Mouse (Mus musculus) induced T-regulatory cell, adult 2 months (primary cell): ENCODE measurements around the gene Kif3a.
A peak's percentile ranks its signal among the peaks of the same experiment; 100 is the strongest.

ENCODE experiments used
- DNase-seq: peaks from one replicate; pipeline ENCODE4 v3.0.0-alpha.2; 2012; ENCODE audit warnings: low read depth

Kif3a gene

DNA sequence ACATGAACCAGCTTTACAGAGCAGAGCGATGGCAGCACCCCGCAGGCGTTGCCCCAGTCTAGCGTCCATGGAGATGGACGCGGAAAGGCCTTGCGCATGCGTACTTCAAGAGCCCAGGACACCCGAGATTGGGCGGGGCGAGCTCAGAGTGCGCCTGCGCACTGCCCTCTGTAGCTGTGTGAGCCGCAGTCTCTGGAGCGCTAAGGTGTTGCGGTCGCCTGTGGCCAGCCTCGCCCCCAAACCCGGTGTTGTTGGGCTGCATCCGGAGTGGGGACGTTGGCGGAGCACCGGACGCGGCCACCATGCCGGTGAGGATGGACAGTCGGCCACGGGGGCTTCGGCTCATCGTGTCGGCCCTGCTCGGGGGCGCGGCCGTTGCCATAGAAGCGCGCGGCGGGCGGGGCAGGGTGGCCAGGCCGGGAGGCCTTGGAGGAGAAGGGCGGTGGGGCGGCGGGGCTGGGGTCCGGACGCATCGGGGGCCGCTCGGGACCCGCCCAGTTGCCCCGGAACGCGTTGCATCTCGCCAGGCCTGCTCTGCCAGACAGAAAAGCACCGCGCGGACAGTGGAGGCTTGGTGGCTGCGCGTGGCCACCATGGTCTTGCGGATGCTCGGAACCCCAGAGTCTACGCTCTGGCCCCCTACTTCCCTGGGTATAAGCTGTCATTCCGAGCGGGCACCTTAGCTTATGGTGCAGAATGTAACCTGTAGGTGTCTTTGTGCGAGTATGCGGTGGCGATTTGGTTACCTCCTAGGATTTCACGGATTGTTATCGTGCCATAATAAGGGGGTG is at the start of gene Kif3a:
Kif3a (plus strand) TSS at position 156 of the 791 bp plus-strand sequence.
- DNase-seq, result peak; percentile 96

DNA sequence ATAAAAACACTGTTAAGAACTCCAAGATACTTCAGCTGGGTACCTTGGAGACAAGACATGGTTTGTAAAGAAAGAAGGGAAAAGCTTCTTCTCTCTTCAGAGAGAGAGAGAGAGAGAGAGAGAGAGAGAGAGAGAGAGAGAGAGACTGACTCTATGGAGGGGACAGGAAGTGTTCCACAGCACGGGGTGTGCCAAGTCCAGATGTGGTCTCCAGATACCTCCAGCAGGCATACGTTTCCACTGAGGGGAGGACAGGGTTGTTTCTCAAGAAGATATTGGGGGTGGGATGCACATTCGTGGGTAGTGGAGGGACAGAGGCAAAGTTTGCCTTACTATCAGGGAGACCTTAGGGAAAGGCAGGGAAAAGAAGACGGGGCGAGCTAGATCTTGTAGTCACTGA is 48.4 kb upstream of the Kif3a start:
- DNase-seq, result no peak

DNA sequence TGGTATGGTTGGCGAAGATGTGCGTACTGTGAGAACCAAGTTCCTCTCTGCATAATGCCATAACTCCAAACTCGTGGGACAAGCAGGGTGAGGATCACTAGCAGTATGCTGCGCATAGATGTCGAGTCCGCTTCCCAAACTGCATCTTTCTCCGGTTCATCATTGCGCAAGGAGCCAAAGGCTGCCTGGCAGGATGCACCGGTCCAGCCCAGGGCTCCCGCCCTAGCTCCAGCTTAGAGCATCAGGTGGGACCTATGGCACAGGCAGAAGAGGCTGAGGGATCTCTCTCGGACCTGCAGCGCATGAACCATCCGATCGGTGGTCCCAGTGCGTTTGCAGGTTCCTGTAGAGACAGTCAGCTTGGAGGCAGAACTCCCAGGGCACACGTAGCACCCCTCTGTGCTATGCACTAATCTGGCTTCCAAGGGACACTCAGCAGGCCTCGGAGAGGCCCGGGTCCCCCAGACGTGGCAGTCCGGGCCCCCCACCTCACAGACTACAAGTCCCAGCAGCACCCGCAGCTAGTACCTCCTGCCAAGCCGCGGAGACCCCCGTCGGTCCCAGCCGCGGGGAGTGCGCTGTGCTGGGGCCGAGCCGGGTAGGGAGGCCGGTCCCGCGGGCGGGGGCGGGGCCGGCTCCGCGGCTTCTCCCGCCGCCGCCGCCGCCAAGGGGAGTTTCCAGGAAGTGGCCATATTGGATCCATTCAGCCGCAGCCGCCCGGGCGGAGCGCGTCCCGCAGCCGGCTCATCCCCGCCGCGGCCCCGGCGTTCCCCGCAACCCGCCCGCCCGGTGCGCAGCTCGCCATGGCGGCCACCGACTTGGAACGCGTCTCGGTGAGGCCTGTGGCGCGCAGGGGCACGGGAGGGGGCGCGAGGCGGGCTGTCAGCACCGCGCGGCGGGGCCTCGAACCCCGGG is 47.7 kb upstream of the Kif3a start, which contains the start of gene Sept8:
Sept8 (plus strand) TSS at position 51 of the 915 bp plus-strand sequence.
- peak; percentile 71 for DNase-seq

DNA sequence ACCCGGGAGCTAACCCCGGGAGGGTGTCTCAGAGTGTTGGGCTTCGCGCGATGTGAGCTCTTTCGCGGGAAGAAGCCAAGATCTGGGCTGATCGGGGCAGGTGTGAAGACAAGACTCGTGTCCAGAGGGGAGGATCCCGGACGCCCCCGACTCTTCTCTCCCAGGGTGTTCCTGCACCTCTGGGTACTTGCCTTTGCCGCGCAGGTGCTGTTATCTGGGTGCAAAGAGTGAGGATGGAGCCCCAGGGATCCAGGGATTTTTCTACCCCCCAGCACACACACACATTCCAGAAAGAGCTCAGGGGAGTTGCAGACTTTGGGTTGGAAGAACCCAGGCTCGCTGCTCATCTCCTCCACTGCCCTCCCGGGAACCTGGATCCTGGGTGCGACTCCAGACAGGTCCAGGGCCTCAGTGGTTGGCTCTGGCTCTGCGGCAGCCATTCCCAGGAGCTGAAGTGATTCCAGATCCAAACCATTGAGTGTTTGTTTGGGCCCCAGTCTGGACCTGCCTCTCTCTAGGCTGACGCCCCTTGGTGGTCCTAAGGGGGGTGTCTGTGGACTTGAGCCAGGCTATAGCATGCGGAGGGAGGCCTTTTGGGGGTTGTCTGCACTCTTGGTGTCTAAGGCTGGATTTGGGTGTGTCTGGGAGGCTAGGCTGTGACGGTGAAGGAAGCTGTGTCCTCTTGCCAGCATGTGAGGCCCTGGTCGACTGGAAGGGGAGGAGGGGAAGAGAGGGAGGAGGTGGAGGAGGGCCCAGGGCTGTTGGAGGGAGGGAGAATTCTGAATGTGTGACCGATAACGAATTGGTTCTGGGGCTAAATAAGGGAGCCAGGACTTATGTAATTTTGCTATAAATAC is 46.8 kb upstream of the Kif3a start:
- no peak for DNase-seq

DNA sequence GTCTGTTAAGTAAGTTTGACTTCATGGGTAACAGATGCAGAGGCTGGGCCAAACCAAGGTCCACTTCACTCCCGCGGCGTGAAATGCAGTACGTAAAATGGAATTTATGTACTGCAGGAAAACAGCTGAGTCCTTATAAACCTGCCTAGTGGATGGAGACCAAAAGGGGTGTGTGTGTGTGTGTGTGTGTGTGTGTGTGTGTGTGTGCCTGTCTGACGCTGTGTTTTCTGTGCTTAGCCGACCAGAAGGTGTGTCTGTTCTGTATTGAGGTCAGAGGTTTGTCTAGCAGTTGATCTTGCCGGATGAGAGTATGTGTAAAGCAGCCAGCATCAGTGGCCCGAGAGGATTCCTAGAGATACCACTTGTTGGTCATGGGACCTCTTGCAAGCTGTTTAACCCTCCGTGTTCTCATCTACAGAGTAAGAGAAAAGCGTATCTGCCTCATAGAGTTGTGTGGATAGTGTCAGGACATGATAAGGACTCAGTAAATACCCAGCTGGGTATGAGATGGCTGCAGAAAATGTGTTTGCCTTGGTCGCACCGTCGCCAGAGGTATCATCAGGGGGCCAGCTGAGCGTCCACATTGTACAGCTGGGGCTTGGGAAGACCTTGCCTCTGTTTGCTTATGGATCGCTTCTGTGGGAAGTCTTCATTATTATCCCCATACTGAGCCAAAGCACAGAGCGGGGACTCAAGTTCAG is 45.9 kb upstream of the Kif3a start:
- DNase-seq, result no peak

DNA sequence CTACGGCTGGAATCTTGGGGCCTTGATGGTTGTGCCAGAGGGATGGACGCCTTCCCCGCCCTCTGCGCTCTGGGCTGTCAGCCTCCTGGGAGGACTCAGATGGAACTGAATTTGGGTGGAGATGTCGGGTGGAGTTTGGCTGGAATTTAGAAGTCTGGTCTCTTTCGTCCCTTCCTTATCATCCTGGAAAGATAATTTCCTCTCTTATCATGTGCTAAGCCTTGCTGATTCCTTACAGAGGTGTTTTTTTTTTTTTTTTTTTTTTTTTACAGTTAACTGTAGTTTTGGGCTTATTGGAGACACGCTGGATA is 45.4 kb upstream of the Kif3a start:
- no peak for DNase-seq

DNA sequence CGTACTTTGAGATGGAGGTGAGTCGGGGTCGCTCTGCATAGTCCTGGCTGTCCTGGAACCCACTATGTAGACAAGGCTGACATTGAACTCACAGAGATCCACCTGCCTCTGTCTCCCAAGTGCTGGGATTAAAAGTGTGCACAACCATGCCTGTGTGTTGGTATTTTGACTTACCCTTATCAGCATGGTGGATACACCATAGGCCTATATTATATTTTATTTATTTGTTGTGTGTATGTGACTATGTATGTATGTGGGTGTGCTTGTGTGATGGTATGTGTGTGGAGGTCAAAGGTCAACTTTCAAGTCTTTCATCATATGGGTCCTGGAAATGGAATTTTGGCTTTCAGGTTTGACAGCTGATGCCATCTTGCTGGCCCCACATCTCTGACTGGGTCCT is 44.8 kb upstream of the Kif3a start:
- no peak for DNase-seq

DNA sequence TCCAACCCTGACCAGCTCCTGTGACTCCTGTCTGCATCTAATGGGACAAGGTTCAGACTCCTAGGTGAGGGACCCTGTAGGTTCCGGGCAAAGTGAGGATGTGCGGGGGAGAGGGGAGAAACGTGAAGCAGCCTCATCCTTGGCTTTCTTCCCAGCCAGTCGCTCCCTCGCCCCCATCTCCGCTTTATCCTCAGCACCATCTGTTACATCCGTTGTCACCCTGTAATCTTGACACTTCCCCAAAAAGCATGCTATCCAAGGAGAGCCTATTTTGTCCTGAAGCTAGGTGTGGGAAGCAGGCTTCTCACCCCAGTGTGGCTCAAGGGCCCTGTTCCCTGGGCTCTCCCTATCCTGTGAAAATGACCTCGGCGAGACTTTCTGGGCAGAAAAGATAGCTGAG is 44.2 kb upstream of the Kif3a start:
- DNase-seq, result no peak

DNA sequence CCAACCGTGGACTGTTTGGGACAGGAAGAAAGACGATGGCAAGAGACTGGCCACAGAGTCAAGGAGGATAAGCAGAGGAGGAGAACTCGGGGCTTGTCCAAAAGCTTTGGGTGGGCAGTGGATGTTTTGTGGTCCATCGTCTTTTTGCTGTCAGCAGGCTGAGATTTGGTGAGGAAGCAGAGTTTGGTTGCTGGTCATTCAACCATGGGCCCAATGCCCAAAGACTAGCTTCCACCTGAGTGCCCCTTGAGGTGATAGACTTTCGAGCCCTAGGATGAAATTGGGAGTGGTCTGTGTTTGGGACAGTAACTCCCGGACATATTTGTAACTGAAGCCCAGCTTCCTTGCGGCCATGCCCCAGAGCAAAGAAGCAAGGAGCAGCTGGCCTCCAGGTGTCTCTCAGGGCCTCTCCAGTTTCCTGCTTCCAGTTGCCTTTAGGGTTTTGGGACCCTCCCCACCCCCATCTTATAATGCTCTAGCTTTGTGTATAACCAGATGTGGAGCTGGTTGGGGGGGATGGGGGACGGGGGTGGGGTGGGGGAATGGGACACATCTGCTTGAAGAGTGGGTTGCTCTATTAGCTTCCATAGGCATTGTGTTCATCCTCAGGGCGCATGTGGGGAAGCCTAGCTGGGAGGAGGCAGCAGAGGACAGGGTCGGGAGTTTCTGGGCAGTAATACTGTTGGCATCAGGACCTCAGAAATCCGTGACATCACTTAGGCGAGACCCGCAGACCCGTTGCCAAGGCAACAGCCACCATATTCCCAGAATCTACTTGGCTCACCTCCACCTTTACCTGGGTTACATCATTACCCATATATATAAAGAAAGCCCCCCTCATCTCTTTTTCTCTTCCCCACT is 43.4 kb upstream of the Kif3a start:
- no peak for DNase-seq

DNA sequence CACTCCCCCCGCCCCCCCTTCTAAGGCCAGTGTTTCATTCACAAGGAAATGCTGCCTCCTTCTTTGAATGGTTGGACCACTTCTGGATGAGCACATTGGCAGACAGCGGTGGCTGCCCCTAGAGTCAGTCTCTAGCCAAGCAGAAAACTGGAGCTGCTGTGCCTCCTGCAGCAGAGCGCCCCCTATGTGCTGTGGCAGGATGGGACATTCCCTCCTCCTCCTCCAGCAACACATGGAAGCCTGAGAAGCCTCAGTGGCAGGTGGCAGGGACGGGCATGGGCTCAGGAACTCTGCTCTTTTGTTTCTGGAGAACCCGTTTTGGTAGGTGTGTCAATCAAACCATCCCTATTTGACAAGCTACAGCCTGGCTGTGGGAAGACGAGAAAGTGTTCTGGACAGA is 42.3 kb upstream of the Kif3a start:
- DNase-seq, result peak; percentile 34

DNA sequence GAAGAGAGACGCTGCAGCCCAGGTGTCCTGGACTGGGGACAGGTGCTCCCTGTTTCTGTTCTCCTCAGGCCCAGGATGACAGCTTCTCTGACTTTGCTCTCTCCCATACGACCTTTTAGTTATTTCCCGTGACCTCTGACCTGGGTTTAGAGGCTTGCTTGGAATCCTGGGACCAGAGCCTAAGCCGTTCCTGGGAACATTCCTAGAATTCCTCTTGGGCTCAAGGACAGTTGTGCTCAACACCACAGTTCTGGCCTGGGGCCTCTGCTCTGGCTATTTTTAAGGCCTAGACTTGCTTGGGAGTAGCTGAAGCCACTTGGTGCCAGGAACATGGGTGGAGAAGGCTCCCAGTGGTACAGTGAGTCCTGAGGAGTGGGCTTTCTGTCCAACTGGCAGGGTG is 41.7 kb upstream of the Kif3a start:
- no peak for DNase-seq

DNA sequence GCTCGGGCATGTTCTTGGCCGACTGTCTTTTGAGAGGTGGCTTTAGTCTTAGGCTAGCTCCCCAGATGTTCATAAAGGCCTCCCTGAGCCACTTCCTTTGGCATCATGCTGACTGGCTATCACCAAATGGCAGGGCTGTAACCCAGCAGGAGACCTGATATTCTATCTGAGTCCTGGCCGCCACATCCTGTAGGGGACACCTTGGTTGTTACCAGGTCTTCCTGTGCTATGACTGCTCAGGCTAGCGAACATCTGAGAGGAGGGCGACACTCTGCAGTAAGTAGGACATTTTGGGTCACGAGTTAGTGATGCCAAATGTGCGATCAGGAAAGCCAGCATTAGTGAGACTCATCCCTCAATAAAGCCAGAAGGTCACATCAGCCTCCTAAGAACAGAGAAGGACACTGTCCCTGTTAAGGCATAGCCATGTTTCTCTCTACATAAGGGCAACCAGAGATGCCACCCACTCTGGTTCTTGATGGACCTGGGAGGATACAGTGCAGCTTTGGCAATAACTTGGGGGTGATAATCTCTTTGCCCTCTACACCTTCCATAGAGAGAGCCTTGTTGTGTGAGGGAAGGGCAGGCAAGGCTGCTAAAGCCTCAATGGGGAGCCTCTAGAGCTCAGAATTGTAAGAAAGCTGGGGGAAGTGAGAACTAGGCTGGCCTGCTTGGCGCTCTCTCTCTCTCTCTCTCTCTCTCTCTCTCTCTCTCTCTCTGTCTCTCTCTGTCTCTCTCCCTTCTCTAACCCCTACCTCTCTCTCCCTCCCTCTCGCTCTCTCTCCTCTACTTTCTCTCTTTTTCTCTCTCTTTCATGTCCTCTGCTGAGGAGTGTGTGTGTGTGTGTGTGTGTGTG is 38.6 kb upstream of the Kif3a start:
- no peak for DNase-seq

DNA sequence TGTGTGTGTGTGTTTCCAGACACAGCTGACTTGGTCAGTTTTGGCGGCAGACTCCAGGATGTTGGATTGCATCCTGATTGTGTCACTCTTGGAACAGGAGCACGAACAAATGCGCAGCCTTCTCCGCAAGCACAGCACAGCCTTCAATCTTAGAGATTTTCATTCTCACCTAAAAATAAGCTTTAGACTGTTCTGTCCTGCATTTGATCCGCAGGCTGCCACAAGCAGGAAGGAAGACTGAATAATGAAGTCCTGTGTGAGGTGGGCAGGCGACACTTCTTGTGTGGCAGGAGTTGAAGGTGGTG is 38.0 kb upstream of the Kif3a start:
- no peak for DNase-seq

DNA sequence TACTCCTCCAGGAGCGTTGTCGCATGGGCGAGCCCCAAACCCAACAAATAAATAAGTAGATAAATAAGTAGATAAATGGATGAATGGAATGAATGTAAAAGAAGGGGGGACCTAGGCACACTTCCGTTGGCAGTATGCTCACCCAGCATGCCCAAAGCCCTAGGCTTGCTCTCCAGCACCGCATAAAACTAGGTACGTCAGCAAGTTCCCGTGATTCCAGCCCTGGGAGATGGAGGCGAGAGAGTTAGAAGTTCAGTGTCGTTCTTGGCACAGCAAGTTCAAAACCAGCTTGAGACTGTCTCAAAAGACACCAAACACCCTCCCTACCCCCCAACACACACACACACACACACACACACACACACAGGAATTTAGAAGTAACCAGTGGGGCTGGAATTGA is 37.2 kb upstream of the Kif3a start:
- no peak for DNase-seq

DNA sequence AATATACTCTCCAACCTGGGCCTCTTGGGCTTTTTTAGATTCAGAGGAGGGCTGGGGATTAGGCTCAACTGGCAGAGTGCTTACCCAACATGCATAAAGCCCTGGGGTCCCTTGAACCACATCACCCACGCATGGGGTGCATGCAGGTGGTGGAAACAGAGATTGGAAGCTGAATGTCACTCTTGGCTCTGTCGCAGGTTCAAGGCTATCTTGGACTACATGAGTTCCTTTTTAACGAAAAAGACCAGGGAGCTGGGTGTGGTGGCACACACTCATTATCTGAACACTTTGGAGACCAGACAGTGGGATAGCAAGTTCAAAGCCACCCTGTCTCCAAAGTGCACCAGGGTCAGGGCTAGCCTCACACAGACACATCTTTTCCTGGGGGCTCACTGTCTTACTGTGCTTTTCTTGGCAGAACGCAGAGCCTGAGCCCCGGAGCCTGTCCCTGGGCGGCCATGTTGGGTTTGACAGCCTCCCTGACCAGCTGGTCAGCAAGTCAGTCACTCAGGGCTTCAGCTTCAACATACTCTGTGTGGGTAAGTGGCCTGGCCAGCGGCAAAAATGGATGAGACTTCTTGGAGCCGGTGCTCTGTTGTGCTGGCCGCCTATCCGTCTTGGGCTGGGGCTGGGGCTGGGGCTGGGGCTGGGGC is 35.5 kb upstream of the Kif3a start:
- no peak for DNase-seq

DNA sequence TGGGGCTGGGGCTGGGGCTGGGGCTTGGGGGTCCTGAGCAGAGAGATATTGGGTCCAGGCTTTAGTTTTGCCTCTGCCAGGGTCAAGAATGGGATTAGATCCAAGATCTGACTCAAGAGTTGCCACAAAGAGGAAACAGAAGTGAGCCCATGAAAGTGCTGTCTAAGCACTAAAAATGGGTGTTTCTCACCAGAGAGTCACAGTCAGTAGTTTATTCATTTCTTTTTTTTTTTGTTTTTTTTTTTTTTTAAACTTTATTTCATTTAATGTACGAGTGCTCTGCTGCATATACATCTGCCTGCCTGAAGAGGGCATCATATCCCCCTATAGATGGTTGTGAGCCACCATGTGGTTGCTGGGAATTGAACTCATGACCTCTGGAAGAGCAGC is 35.0 kb upstream of the Kif3a start:
- no peak for DNase-seq

DNA sequence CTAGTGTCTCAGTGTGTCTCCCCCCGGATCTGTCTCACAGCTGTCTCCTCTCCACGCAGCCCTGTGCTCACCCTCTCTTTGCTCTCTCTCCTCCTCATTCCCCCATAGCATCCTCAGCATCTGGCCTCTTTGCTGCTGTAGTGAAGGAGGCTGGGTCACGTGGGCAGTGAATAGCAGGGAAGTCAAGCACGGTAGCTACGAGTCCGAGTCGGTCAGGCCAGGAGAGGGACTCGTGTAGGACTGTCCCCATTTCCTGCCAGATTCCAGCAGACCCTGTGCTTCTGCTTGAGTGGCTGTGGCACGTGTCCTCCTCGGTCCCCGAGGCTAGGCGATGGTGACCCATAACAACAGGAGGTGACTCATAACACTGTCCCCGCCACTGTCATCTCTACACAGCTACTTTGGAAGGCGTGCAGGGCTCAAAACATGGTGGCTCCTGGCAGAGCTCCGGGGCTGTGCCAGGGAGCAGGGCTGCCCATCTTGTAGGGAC is 28.1 kb upstream of the Kif3a start:
- DNase-seq, result no peak

DNA sequence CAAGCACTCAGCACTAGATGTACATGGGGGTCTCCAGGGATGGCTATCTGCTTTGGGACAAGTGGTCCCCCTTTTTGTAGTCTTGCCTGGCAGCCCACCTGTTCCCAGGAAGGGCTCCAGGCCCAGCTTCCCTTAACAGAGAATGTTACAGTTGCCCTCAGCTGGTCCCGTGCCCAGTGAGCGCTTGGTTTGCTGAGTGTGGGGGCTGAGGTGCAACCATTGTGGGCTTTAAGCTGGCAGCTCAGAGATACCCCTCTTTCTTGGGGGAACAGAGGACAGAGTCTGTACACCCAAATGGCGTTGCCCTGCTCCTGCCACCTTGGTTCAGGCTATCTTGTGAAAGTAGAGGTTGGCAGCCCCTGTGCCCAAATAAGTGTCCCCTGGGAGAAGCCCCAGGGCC is 26.8 kb upstream of the Kif3a start:
- DNase-seq, result no peak

DNA sequence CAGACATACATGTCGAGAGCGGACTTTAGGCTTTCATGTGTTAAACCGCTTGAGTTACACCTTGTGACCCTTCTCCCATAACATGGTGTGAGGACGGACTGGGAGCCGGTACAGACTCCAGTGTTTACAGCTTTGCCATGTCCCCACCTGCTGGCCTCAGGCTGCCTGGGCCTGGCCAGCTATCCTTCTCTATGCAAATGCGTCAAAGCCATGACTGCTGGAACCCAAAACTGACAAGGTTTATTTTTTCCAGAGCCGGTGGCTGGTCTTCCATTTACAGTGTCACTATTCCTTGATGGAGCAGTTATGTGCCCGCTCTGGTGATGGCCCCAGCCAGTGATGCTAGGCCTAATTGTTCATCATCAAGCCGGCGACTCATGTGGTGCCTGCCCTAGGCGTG is 26.0 kb upstream of the Kif3a start:
- DNase-seq, result no peak
